Mouse (Mus musculus) cortical plate, adult 2 months (tissue): ENCODE results near the gene Tex22.

Experiments
- CTCF ChIP-seq: fragments of 200-500 bp; IDR thresholded peaks from 2 replicates; pipeline ENCODE4 v1.5.1; 2011; ENCODE audit warnings: mild to moderate bottlenecking, control low read depth, low read length; ENCODE audit not compliant: insufficient read depth; ENCODE audit errors: extremely low read depth
- POLR2A ChIP-seq: fragments of 200-500 bp; IDR thresholded peaks from 2 replicates; pipeline ENCODE4 v1.6.1; 2011; ENCODE audit warnings: mild to moderate bottlenecking, low read length, control low read depth; ENCODE audit not compliant: insufficient read depth; ENCODE audit errors: extremely low read depth

DNA sequence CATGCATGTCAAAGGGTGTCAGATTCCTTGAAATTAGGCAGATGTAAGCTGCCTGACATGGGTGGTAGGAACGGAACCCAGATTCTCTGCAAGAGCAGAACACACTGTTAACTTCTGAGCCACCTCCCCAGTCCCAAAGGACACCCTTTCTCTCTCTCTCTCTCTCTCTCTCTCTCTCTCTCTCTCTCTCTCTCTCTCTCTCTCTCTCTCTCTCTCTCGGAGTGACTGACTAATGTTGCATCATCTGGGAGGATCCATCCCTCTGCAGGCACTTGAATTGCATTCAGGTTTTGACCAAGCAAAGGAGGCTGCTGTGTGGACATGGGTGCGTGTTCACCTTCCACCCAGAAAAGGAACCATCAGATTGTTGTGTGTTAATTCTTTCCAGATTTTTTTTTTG lies 13.0 kb downstream of the Tex22 start:
- no peak for TF ChIP-seq CTCF
- TF ChIP-seq POLR2A = no peak
